Mouse (Mus musculus) megakaryocyte progenitor cell, adult 5-6 weeks (primary cell): ENCODE data around the gene Rab10. TPM values are rescaled to one million over a fixed set of nuclear protein-coding genes. Genes with fewer than 3 reads are reported as not detected.
"Not testable (repeated sequence)": the region's sequence is repeated elsewhere in the genome, so short reads cannot be mapped to it uniquely, and the experiment has no call there.

ENCODE experiments used
- ATAC-seq: replicated peaks from 2 replicates; pipeline ENCODE4 v1.8.0; 2016; ENCODE audit warnings: mild to moderate bottlenecking, moderate TSS enrichment, inconsistent platforms; ENCODE audit not compliant: poor library complexity
- total RNA-seq, 2 experiments: library from RNA; stranded (forward) in 1 of 2; stranded (reverse) in 1 of 2; fragments of 157-497, 149-512 nt in 1 of 2; fragments of 200-1000 nt in 1 of 2; gene quantifications; 2 replicates each; pipeline versions ENCODE4 v1.2.3 to v1.2.4; 2015 to 2017

Gene Rab10
- total RNA-seq, 2 experiments from 2014 or later, result 89.1 to 100 TPM

GRCm38 (mm10) chr12:3297622-3298021, 12.1 kb downstream of the Rab10 start:
- not testable (repeated sequence) for ATAC-seq

DNA sequence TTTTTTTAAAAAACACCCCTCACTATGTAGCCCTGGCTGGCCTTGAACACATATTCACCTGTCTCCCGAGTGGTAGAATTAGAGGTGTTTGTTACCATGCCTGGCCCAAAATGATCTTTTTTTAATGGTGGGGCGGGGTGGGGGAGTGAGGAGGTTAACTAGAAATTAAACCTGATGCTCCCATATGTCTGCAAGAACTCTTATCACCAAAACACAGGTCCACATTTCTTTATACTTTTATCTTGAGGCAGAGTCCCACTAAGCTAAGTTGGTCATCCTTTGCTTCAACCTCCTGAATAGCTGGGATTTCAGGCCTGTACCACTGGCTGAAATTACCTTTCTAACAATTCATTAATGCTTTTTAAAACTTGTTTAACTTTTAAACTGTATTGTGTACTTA, 13.7 kb downstream of the Rab10 start:
- ATAC-seq, result peak; percentile 78

DNA sequence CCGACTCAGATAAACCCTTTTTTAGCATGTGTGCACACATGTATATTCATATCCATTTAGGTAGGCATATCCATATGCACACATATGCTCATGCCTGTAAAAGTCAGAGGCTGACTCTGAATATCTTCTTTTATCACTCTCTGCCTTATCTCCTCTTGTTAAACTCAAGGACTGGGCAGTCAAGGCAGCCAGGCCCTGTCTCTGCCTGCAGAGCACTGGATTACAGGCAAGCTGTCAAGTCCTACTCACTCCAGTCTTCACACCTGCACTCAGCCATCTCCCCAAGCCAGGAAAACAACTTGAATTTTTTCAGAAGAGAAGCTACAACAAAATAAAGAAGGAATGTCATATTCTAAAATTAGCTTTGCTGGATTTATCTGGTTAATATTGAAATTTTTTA, 17.9 kb downstream of the Rab10 start:
- peak; percentile 50 for ATAC-seq

DNA sequence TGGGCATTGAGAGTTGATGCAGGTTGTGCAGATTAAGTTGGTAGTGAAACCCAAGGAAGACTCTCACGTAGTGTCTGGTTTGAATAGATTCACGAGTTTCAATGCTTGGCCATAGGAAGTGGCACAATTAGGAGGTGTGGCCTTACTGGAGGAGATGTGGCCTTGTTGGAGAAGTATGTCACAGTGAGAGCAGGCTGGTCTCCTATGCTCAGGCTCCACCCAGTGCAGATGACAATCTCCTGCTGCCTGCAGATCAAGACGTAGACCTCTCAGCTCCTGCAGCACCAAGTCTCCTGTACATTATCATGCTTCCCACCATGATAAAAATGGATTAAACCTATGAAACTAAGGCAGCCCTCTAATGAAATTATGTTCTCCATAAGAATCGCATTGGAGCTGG, 18.7 kb downstream of the Rab10 start:
- ATAC-seq, result peak; percentile 91

GRCm38 (mm10) chr12:3288440-3288839, 21.3 kb downstream of the Rab10 start:
- no peak for ATAC-seq

GRCm38 (mm10) chr12:3285919-3286318, 23.9 kb downstream of the Rab10 start:
- no peak for ATAC-seq

DNA sequence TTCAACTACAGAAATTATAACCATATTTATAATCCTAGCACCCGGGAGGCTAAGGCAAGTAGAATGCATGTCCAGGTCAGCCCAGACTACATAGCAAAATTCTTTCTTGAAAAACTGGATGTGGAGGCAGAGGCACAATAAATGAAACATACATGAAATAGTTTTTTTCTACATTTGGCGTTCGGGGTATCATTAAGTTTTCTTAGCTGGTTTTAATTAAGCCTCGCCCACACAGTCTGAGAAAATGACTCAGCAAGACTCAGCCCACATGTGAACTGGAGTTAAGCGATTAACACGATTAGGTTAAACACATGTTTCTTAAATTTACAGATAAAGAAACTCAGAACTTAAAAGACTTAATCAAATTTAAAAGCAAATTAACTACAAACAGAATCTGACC, 24.4 kb downstream of the Rab10 start:
- peak; percentile 75 for ATAC-seq

DNA sequence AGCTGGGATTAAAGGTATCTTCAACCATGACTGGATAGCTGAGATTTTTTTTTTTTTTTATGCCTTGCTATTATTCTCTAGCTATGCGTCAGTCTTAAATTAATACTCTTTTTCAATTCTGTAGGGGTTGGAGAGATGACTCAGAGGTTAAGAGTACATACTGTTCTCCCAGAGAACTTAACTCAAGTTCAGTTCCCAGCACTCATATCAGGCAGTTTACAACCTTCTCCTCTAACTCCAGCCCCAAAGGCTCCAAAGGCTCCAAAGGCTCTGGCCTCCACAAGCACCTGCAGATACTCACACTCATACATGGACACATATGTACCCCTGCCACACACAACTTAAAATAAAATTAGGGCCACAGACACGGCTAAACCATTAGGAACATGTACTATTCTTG, 25.3 kb downstream of the Rab10 start:
- ATAC-seq, result no peak

DNA sequence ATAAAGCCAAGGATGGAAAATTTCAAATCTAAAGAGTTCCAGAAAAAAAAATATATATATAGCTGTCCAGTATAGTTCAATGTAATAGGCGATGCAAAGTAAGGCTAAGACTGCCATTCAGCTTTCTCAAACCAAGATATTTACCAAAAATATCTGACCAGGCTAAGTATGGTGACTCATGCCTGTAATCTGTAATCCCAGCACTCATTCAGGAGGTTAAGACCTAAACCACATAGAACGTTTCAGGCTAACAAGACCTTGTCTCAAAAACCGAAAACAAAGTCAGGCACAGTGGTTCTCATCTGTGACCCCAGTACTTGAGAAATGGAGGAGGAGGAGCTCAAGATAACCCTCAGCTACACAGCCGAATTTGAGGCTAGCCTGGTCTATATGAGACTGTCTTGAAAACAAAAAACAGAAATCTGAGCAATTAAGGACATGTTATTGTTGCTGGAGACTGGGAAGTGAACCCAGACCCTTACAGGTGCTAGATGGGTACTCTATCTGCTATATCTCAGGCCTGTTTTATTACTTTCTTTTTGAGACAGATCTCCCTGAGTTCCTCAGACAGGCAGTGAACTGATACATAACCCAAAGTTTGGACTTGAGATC, 25.8 kb downstream of the Rab10 start:
- peak; percentile 38 for ATAC-seq

GRCm38 (mm10) chr12:3282954-3283353, 26.8 kb downstream of the Rab10 start:
- ATAC-seq, result no peak

- 0 out of 2 replicates have a peak, but pooled peaks have one; percentile 12 for ATAC-seq
Measured at GRCm38 (mm10) chr12:3282520-3282919, 27.2 kb downstream of the Rab10 start.

GRCm38 (mm10) chr12:3278880-3279339, 30.9 kb downstream of the Rab10 start:
- peak; percentile 45 for ATAC-seq

DNA sequence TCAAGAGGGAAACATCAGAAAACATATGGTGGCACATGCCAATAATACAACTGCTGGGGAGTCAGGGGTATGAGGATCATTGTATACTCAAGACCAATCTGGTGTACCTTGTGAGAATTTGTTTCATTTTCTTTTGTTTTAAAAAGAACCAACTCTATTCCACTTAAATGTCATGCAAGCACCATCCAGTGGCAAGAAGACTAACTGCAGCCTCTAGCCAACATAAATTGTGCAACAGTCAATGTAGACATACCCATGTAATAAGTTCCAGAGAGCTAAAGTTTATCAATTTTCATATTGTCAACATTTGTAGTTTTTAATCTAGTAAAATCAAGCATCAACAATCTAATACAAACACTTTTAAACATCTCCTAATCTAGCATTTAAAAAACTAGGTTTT, 39.0 kb downstream of the Rab10 start:
- ATAC-seq, result peak; percentile 87

DNA sequence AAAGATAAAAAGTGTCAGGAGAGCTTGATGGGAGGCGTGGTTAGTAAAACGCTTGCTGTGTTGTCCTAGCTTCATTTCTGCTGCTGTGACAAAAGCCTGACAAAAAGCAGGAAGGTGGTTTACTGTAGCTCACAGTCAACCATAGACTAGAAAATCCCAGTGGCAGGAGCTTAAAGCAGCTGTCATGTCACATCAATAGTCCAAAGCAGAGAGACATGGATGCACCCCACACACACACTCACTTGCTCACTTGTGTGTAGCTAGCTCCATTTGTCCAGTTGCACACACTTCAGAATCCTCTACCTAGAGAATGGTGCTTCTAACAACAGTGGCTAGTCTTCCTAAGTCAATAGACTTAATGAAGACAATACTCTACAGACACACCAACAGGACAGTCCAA, 42.4 kb downstream of the Rab10 start:
- no peak for ATAC-seq

DNA sequence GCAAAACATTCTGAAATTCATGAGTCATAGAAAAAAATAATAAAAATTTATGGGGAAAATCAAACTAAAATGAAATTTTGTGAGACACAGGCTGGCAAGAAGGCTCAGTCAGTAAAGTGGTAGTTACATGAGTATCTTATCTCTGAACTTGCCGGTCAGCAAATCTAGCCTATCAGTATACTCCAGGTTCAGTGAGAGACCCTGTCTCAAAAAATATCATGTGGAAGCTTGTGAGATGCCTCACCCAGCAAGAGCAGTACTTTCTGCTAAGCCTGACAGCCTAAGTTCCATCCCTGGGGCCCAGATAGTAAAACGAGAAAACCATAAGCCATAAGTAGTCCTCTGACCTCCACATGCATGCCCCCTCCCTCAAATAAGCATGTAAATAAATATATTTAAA, 44.6 kb downstream of the Rab10 start:
- ATAC-seq, result no peak

GRCm38 (mm10) chr12:3264449-3264848, 45.3 kb downstream of the Rab10 start:
- peak; percentile 75 for ATAC-seq

GRCm38 (mm10) chr12:3261596-3261995, 48.2 kb downstream of the Rab10 start:
- ATAC-seq, result no peak

DNA sequence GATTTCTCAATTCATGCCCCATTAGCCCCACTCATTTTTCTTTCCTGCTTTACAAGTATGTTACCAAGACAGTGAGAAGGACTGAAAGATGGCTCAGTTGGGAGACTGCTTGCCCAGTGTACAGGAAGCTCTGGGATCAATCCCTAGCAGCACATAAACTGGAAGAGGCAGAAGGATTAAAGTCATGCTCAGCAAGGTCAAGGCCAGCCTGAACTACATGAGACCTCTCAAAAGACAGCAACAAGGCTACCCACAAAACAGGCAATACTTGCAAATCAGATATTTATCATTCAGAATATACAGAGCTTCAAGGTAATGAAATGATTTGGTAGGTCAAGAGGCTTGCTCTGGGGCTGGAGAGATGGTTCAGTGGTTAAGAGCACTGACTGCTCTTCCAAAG, 53.8 kb downstream of the Rab10 start:
- no peak for ATAC-seq

DNA sequence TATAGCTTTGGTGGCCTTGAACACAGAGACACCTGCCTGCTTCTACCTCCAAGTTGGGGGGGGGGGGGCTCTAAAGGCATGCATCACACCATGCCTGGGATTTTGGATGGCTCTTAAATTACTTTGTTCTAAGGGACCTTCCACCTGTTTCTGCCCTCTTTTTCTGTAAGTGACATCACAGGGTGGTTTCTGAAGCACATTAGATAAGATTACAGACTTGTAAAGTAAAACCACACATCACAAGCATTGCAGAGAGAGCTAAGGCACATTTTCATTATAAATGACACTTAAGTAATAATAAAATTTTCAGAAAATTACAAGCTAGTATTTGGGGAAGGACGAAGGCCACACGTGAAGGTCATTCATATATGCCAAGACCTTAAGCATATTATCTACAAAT, 54.3 kb downstream of the Rab10 start:
- ATAC-seq, result peak; percentile 58

DNA sequence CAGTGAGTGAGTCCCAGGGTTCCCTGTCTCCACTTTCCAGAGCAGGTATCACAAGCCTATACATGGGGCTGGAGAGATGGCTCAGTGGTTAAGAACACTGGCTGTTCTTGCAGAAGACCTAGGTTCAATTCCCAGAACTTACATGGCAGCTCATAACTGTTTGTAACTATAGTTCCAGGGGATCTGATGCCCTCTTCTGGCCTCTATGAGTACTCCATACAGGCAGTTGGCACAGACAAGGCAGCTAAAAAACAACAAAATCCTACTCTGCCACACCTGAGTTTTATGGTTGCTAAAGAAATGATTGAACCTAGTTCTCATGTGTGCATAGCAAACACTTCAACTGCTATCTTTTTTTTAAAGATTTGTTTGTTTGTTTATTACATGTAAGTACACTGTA, 56.2 kb downstream of the Rab10 start:
- peak; percentile 62 for ATAC-seq

- ATAC-seq, result no peak
Measured at GRCm38 (mm10) chr12:3246091-3246490, 63.7 kb downstream of the Rab10 start.

DNA sequence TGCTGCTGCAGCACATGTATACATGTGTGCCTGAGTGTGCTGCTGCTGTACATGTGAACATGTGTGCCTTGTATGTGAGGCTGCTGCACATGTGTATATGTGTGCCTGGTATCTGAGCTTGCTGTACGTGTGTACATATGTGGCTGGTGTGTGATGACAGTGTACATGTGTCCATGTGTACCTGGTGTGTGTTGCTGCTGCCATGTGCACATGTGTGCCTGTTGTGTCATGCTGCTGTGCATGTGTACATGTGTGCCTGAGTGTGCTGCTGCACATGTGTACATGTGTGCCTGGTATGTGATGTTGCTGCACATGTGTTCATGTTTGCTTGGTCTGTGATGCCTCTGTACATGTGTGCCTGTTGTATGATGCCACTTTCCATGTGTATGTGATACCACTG, 70.2 kb downstream of the Rab10 start:
- ATAC-seq, result no peak

DNA sequence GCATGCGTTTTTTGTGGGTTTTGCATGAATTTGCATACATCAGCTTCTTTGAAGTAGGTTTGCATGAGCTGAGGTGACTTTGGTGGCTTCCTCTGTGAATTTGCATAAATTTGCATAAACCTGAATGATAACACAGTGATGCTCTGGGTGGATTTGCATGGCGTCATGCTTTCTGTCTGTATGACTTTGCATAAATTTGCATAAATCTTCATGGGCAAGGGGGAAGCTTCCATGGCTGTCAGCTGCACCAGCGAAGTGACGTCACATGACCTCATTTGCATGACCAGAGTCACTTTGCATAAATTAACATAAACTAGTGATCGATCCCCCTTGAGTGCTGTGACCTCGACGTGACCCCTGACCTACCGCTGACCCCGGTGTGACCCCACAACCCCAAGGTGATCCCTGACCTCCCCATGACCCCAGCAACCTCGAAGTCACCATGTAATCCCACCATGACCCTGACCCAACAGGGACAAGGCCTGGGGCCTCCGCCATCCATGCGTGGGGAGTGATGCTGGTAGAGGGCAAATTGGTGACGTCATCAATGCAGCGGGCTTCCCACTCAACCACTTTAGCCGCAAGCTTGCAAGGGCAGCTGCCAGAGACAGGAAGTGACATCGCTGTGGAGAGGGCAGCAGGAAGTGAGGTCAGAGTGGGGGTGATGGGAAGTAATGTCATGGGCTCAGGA, 71.3 kb downstream of the Rab10 start:
- ATAC-seq, result 0 out of 2 replicates have a peak, but pooled peaks have one; percentile 0
